Mouse (Mus musculus) effector memory CD4-positive, alpha-beta T cell, adult 5 months (primary cell): Measurements from ENCODE around the gene Kcnq4. TPM values are rescaled to one million over a fixed set of nuclear protein-coding genes. Genes with fewer than 3 reads are reported as not detected.

Experiments used
- polyA plus RNA-seq: library from polyadenylated mRNA; unstranded; fragments of 100-300 nt; shearing (Covaris generic); gene quantifications from one replicate; pipeline ENCODE4 v1.2.1, GENCODE M21; 2017

Kcnq4 gene
- not detected for polyA plus RNA-seq

GRCm38 (mm10) chr4:120747941-120748866 lies at the start of gene Kcnq4:
Kcnq4 (minus strand) TSS chr4:120748612.

GRCm38 (mm10) chr4:120666358-120667024 lies 81.9 kb downstream of the Kcnq4 start, which contains the start of gene Cited4:
Cited4 (plus strand) TSS chr4:120666572.

Other genes with a start within 250 kb of the Kcnq4 start
- gene Slfnl1, start 216.4 kb downstream of the Kcnq4 start, polyA plus RNA-seq = not detected
- 24.3 TPM for gene Ctps, start 178.3 kb downstream of the Kcnq4 start, polyA plus RNA-seq
- not detected for gene Gm8439, start 159.9 kb downstream of the Kcnq4 start, polyA plus RNA-seq
- gene Cited4, start 82.0 kb downstream of the Kcnq4 start, polyA plus RNA-seq = 1.2 TPM
- gene Nfyc, start 83.0 kb upstream of the Kcnq4 start, polyA plus RNA-seq = 100 TPM
- 0.97 TPM for gene Rims3, start 106.2 kb upstream of the Kcnq4 start, polyA plus RNA-seq
- 8.6 TPM for gene Exo5, start 176.4 kb upstream of the Kcnq4 start, polyA plus RNA-seq
- 5.4 TPM for gene Zfp69, start 203.1 kb upstream of the Kcnq4 start, polyA plus RNA-seq